Mouse (Mus musculus) ES-Bruce4 (cell line): ENCODE measurements at regions not wholly inside any gene's neighbourhood (a gene's known extent, or its start where the extent isn't known, plus 50 kb on each side); places are given as distances from the start of the nearest gene placed in this dataset.

Source experiments
- CTCF ChIP-seq: IDR thresholded peaks from one replicate; pipeline ENCODE4 v1.8.1; 2011; ENCODE audit warnings: low read depth, low read length
- EP300 ChIP-seq: IDR thresholded peaks from 2 replicates; pipeline ENCODE4 v1.6.1; 2011; ENCODE audit warnings: low read depth, low read length; ENCODE audit not compliant: insufficient read depth
- POLR2A ChIP-seq: IDR thresholded peaks from one replicate; pipeline ENCODE4 v1.8.1; 2011; ENCODE audit warnings: low read length; ENCODE audit not compliant: insufficient read depth

DNA sequence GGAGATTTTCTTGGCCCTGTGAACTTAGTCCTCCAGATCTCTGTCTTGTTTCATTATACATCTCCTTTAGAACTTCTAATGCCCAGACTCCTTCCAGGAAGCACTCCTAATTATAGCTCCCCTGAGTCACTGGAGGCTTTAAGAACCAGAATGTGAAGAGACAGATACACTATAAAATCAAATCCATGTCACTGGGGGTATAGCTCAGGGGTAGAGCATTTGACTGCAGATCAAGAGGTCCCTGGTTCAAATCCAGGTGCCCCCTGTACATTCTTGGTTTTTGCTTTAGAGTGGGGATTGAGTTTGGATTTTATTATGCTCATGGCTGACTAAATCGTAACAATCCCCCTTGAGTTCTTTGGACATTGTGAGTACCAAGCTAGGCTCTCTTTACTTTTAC, 62.4 kb upstream of the Acpp start:
- TF ChIP-seq CTCF: no peak
- TF ChIP-seq POLR2A: no peak
- TF ChIP-seq EP300: no peak
